Mouse (Mus musculus): ENCODE data around the gene Cfd.

Cfd gene

GRCm38 (mm10) chr10:79917532-79918100 lies 27.0 kb downstream of the Cfd start:
- 63% methylated on average over 5 of the region's 5 CpGs for WGBS

DNA sequence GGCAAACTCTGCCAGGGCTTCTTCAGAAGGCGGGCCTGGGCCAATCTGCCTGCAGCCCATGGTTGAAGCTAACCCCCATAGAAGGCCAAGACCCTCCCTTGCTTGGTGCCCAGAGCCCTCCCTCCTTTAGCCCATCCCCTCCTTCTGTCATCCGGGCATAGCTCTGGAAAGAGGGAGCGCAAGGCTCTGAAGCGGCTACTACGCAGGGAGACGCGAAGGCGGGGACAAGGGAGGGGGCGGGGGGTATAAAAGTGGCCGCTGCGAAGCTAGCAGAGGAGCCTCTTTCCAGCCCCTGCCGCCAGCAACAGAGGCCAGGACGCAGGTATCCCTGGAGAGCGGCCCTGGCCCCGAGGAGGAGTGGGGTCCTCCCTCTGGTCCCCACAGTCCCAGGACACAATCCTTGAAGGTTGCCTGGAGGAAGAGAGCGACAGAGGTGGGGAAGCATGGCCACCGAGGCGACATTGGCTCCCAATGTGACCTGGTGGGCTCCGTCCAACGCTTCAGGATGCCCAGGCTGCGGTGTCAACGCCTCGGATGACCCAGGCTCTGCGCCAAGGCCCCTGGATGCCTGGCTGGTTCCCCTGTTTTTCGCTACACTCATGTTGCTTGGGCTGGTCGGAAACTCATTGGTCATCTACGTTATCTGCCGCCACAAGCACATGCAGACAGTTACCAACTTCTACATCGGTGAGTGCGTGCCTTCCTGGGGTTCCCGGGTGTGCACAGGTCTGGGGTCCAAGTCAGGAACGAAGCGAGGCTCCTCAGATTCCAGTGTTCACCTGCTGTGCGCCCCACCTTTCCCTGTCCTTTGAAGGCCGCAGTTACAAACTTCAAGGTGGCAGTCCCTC lies 27.8 kb downstream of the Cfd start:
- WGBS: 21% methylated on average over 35 of the region's 35 CpGs

GRCm38 (mm10) chr10:79919251-79919849 lies 28.7 kb downstream of the Cfd start:
- WGBS: 16% methylated on average over 21 of the region's 21 CpGs

DNA sequence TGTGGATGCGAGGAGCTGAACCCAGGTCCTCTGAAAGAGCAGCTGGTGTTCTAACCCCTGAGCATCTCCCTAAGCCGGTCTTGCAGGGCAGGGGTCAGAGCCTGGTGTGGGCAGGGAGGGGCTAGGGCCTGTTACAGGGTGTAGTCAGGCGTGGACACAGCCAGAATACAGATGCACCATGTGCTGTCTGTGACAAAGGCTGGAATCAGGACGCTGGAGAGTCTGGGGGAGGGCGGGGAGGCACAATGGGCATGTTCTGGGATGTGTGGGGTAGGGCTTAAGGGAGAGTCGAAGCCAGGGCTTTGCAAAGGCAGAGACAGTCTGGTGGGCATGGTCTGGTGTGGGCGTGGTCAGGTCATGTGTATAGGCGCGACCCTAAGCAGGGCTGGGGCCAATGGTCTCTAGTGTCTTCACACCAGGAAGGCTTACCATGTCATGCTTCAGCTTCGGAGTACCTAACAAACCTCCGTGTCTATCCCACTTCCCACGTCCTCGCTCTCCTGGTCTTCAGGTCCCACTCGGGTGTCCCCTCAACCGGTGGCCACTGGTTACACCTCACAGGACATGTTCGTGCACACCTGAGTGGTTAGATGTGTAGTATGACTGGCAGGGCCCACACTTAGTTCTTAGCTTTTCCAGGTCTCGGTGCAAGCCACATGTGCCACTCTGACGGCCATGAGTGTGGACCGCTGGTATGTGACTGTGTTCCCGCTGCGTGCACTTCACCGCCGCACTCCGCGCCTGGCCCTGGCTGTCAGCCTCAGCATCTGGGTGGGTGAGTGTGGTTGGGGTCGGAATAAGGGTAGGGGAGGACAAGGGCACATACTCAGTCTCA lies 29.6 kb downstream of the Cfd start:
- 29% methylated on average over 26 of the region's 26 CpGs for WGBS

GRCm38 (mm10) chr10:79920958-79921535 lies 30.4 kb downstream of the Cfd start, which contains the start of gene R3hdm4:
R3hdm4 (minus strand) TSS chr10:79921208.
- WGBS: 8% methylated on average over 41 of the region's 41 CpGs

- 18% methylated on average over 34 of the region's 34 CpGs for WGBS
Measured at GRCm38 (mm10) chr10:79921572-79921971, 30.9 kb downstream of the Cfd start.

DNA sequence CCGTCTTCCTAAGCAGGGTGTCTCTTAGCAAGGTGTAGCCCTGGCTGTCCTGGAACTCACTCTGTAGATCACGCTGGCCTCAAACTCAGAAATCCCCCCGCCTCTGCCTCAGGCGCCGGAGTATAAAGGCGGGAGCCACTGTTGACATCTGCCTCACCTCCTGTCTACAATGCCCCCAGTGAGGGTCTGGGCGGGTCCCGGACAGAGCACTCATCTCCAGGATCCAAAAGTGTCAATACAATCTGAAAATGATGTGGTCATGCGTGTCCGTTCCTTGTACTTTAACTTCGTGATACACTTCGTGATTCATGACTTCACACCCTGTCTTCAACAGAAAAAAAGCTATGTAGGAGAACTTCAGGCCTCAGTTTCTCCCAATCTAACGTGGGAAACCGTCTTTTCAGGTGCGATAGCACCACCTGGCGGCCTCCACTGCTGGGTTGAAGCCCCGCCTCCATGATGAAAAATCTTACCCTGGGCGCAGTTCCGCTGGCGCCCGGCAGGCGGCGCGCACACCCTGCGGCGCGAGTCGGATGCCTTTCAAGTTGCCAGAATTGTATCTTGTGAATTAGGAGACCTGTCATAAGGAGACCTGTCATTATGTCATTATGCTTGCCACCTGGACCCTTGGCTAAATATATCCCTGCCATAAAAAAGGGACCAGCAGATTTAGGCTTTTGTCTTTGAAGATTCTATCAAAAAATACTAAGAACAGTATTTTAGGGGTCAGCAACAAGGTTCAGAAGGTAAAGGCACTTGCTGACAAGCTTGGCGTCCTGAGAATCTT lies 34.5 kb downstream of the Cfd start:
- WGBS: 9% methylated on average over 29 of the region's 29 CpGs

GRCm38 (mm10) chr10:79925785-79926490 lies 35.3 kb downstream of the Cfd start:
- 5% methylated on average over 15 of the region's 15 CpGs for WGBS

DNA sequence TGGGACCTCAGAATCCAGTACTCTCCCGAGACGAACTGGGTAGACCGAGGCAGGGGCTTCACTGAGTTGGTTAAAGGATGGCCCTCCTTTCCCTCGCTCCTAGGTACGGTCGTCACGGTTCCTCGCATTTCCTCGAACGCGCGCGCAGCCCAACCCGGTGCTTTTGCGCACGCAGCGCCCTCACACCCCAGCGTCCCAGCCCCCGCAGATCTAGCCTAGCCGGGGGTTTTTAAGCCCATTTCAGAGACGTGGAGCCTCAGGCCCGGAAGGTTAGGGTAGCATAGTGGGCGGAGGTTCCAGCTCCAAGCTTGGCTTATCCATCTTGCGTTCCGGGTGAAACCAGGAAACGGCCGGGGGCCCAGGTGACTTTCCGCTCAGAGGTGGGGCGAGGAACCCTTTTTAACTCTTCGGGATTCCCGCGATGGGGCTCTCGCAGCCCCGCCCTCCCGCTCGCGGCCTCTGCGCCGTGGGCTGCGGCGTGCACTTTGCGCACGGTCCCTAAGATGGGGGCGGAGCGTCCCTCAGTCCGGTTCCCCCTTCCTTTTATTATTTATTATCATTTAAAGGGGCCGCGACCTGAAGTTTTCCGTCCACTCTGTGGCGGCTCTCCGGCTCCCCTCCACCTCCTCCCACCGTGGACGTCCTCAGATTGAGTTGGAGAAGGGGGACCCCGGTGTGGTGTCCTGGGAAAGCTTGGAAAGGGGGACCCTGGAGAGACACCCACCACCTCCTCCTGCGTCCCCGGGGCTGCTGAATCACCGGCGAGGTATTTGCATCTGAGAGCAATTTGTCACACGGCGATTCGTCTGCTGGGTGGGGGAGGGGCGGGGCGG lies 36.1 kb downstream of the Cfd start, which contains the start of gene Arid3a:
Gene Arid3a (plus strand): TSS at position 553 of the 833 bp plus-strand sequence.
- under 1% methylated on average over 63 of the region's 63 CpGs for WGBS

DNA sequence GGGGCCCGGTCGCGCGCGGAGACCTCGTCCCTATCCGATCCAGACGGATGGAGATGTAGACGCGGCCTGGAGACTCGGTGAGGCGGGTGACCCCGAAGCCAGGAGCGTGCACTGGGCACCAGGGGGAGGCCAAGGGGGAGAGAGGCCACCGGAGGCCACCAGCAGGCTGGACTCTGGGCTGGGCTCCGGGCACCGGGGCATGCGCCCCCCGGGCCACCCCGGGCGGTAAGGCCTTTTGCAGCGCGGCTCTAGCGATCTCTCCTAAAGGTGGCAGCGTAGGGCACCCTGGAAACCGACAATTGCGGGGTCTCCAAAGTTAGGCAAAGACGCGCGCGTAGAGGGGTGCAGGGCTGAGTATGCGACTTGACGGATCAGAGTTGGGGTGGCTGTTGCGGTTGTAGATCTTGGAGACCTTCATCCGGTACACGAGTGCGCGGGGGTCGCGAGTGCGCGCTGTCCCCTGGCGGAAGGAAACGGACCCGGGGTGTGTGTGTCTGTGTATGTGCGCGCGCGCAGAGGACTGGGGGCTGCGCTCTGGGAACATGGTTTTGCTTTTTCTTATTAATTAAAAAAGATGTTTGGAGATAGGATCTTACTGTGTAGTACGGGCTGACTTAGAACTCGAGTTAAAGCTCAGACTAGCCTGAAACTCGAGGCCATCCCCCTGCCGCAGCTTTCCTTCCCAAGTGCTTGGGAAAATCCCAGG lies 36.8 kb downstream of the Cfd start:
- under 1% methylated on average over 54 of the region's 54 CpGs for WGBS

DNA sequence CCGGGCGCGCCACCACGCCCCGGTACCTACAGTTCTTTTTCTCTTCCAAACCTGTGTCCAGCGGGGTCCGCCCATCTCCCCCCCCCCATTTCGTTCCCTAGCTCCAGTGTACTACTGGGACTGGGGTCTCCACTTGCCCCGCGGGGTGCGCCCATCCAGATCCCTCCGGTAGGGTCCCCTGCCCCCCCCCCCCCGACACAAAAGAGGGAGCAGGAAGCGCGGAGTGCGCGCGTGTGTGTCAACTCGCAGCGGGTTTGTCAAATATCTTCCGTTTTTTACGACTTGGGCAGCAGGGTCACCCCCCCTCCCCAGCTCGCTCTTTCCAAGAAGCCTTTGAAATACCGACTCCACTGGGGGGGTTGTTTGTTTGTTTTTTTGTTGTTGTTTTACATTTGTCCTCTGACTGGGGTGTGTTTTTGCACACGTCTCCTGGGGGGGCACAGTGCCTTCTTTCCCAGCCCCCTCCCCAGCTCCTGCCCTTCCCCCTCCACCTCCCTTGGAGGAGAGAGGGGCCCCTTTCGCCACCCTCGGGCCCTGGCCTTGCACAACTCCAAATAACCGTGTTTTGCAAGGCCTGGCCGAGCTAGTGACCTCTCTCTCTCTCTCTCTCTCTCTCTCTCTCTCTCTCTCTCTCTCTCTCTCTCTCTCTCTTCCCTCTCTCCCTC lies 37.5 kb downstream of the Cfd start:
- WGBS: 3% methylated on average over 29 of the region's 29 CpGs

DNA sequence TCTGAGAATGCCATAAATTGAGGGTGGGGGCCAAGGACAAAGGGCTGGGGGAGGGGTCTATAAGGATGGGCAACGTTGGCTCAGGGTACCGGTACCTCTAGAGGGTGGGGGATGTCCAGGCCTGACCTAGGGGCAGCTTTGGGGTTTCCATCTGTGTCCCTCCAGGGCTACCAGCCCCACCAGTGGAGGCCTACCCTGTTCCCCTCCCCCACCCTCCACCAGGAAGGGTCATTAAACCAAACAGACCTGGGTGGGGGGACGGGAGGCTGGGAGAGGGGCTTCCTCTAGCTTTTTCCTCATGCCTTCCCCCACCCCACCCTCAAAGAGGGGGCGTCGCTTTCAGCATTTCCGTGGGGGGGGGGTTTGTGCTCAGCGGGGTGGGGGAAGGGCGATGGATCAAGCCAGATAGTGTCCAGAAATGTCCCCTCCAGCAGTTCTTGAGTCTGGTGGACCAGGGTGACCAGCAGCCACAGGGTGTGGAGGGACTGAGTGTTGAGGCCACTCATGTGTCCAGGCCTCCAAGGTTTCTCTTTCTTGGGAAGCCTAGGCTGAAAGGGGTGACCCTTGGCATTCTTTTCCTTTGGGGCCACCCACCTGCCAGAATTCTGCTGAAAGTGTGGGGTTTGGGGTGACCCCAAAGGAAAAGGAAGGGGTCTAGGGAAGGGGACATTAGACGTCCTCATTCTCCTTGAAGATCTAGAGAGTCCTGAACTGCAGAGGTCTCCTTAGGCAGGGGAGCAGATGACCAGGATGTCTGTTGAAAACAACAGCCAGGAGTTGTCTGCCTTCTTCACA lies 38.5 kb downstream of the Cfd start:
- WGBS: 41% methylated on average over 9 of the region's 9 CpGs

DNA sequence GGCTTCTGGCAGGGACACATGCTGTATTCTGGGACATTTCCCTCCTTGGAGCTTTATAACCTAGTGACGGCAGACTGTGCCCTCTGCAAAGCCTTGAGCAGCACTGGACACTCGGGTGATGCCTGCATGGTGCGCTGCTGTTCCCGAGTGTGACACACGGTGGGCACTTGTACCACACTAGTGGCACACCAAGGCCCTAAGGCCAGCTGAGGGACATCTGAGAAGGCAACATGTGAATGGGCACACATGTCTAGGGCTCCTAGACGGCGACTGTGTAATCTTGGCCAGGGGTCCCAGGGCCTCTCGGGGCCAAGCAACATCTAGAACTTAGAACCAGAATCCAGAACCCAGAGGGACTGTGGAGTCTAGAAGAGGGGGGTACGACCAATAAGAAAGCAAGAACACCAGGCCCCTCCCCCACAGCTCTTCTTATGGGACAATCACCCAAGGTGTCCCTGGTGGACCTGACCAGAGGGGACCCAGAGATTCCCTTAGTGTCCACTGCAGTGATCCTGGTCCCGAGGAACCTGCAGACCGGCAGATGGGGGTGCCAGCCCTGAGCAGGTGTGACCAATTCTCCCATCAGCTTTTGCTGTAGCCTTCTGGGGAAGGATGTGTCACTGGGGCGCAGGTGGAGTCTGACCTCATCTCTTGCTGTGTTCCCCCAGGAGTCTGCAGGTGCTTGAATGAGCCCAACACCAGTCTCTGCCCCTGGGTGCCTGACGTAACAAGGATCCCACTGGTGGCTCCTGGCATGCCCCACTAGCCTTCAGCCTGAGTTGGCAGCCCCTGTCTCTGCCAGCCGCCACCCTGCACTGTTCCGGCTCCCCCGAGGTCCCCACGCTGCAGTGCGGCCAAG lies 39.5 kb downstream of the Cfd start:
- 88% methylated on average over 18 of the region's 18 CpGs for WGBS

DNA sequence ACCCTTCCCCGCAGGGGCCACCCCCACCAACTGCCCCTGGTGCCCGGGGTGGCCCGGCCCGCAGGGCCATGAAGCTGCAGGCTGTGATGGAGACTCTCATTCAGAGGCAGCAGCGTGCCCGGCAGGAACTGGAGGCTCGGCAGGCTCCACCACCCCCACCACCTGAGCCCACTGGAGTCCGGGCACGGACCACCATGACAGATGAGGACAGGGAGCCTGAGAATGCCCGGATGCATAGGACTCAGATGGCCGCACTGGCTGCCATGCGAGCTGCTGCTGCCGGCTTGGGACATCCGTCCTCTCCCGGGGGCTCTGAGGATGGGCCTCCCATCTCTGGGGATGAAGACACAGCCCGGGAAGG lies 40.2 kb downstream of the Cfd start:
- WGBS: 88% methylated on average over 16 of the region's 16 CpGs

GRCm38 (mm10) chr10:79931797-79932196 lies 41.1 kb downstream of the Cfd start:
- WGBS: 85% methylated on average over 9 of the region's 9 CpGs

- WGBS: 49% methylated on average over 8 of the region's 8 CpGs
Measured at GRCm38 (mm10) chr10:79932736-79933135, 42.1 kb downstream of the Cfd start.
